Mouse (Mus musculus): ENCODE results near the gene Kremen1.

- TF ChIP-seq CTCF (IDR thresholded peaks at IDR 0.05; ENCODE audit: low read depth, low read length): no peak
- no peak for TF ChIP-seq POLR2A (IDR thresholded peaks at IDR 0.05; ENCODE audit: borderline replicate concordance, low read depth, low read length)
Measured at GRCm38 (mm10) chr11:5272066-5272360, 10.7 kb upstream of the Kremen1 start.

Data from bone marrow macrophage, adult 2 months (primary cell).